In genomic region chr13:43558959-43559358, GRCm38 (mm10) we compare ENCODE assay signal across 8 mouse cellular contexts. TPM values are rescaled to one million over a fixed set of nuclear protein-coding genes. Genes with fewer than 3 reads are reported as not detected.
DNase-seq lines count a peak whose midpoint lies in the region; ATAC-seq and TF ChIP-seq lines count a peak whose summit lies in the region.

No protein-coding gene starts in this region.

- H3K9me3 ChIP-seq in forebrain, embryonic 16.5 days (ENCODE audit: control insufficient read depth, low read length) = no peaks in the 10 kb centered on the region
- H3K9me3 ChIP-seq in liver, embryonic 14.5 days (ENCODE audit: control insufficient read depth, low read length) = no peaks in the 10 kb centered on the region

- no peaks in the 10 kb centered on the region for H3K36me3 ChIP-seq in C2C12 (ENCODE audit: control insufficient read depth, insufficient read depth)
- H3K36me3 ChIP-seq in forebrain, embryonic 16.5 days (ENCODE audit: control insufficient read depth, insufficient read depth) = no peaks in the 10 kb centered on the region
- no peaks in the 10 kb centered on the region; the same call in 1 of the 2 replicates for H3K36me3 ChIP-seq in liver, embryonic 14.5 days (replicated peaks; ENCODE audit: control insufficient read depth, insufficient read depth, low read depth)

- WGBS in forebrain, embryonic 16.5 days = 23% methylated on average over 6 of the region's 6 CpGs
- 24% methylated on average over 6 of the region's 6 CpGs for WGBS in liver, embryonic 14.5 days (ENCODE audit: insufficient replicate concordance)

- no peak overlapping the region for H3ac ChIP-seq in C2C12 (ENCODE audit: control insufficient read depth, insufficient read length, low read depth)

- no peak for TF ChIP-seq CTCF in C2C12 (IDR thresholded peaks at IDR 0.05; ENCODE audit: control insufficient read depth, insufficient read depth, insufficient read length)
- no peak for TF ChIP-seq CTCF in liver, embryonic 14.5 days (IDR thresholded peaks at IDR 0.05; ENCODE audit: low read depth)

- TF ChIP-seq EP300 in liver, embryonic 14.5 days (IDR thresholded peaks at IDR 0.05; ENCODE audit: low read depth) = no peak

- intact Hi-C loops in heart, postnatal 36 days (cut with DNase I) = loop anchor here (2.0 to 5.0 kb wide), 2 partner anchors 78 to 377 kb away; partner anchors contain the start of gene Ranbp9

- peaks cover 11% of the 10 kb centered on the region for H3K4me1 ChIP-seq in forebrain, embryonic 16.5 days (replicated peaks; ENCODE audit: control insufficient read depth, insufficient read depth, low read length)
- H3K4me1 ChIP-seq in liver, embryonic 14.5 days (replicated peaks; ENCODE audit: control insufficient read depth in 2 of 2, insufficient read depth in 2 of 2, low read length in 1 of 2) = peaks cover 3 to 8% of the 10 kb centered on the region in 2 experiments; a peak in 3 of 4 replicates

- peak overlapping the region; percentile 40 for H3K4me3 ChIP-seq in C2C12 (ENCODE audit: insufficient read depth, poor library complexity, severe bottlenecking)
- peak overlapping the region; percentile 84 for H3K4me3 ChIP-seq in forebrain, embryonic 16.5 days (replicated peaks; ENCODE audit: low read length)
- H3K4me3 ChIP-seq in liver, embryonic 14.5 days (ENCODE audit: insufficient read depth in 1 of 2, low read depth in 2 of 2, low read length in 2 of 2) = peak overlapping the region in 1 of 2 experiments; percentile 71; a peak in 3 of 4 replicates

- no peak for ATAC-seq in forebrain, embryonic 16.5 days
- ATAC-seq in liver, embryonic 14.5 days (ENCODE audit: insufficient read depth) = no peak
- no peak for ATAC-seq in monocyte, adult 5-6 weeks (replicated peaks; ENCODE audit: insufficient number of reproducible peaks, low FRiP score, low TSS enrichment, poor library complexity, severe bottlenecking)

- H3K4me2 ChIP-seq in forebrain, embryonic 16.5 days (ENCODE audit: low read length) = peak overlapping the region; percentile 97
- H3K4me2 ChIP-seq in liver, embryonic 14.5 days (ENCODE audit: low read depth) = peak overlapping the region; percentile 81

- no peak overlapping the region for H3K9ac ChIP-seq in forebrain, embryonic 16.5 days (replicated peaks; ENCODE audit: low read depth, low read length)
- H3K9ac ChIP-seq in liver, embryonic 14.5 days (replicated peaks) = peak overlapping the region; percentile 70

- H3K79me2 ChIP-seq in C2C12 (ENCODE audit: control insufficient read depth, insufficient read depth) = peaks cover 21% of the 10 kb centered on the region

- peak; percentile 73 for DNase-seq in heart, adult 11 months
- DNase-seq in heart, postnatal 36 days = no peak
- no peak for DNase-seq in liver, embryonic 14.5 days (ENCODE audit: low read depth in 3 of 3, low spot score in 3 of 3)
- no peak for DNase-seq in thymus, postnatal 25 days
- no peak for DNase-seq in spleen, postnatal 14 days (ENCODE audit: low spot score in 2 of 2)

- H3K79me3 ChIP-seq in C2C12 (ENCODE audit: low read depth) = peaks cover 1% of the 10 kb centered on the region

- H3K27ac ChIP-seq in forebrain, embryonic 16.5 days (ENCODE audit: low read length) = no peak overlapping the region
- H3K27ac ChIP-seq in liver, embryonic 14.5 days = no peak overlapping the region

- H3K27me3 ChIP-seq in C2C12 (ENCODE audit: control insufficient read depth, insufficient read depth, insufficient read length) = no peaks in the 10 kb centered on the region
- no peaks in the 10 kb centered on the region for H3K27me3 ChIP-seq in forebrain, embryonic 16.5 days (replicated peaks; ENCODE audit: control insufficient read depth, insufficient read depth, low read length)
- no peaks in the 10 kb centered on the region; the same call in 1 of the 2 replicates for H3K27me3 ChIP-seq in liver, embryonic 14.5 days (ENCODE audit: control insufficient read depth, insufficient read depth, low read length)

TF ChIP-seq in C2C12, 6 proteins besides CTCF, POLR2A, EP300 and RAD21:
- TF ChIP-seq MYOD1 (IDR thresholded peaks at IDR 0.05; ENCODE audit: control insufficient read depth, insufficient read length, low read depth) (no peak), FOSL1 (IDR thresholded peaks at IDR 0.05; ENCODE audit: insufficient read depth, low read length, poor library complexity, severe bottlenecking) (no peak), MAX (IDR thresholded peaks at IDR 0.05) (no peak), MYOG (IDR thresholded peaks at IDR 0.05; ENCODE audit: control insufficient read depth, extremely low read depth, insufficient read length) (no peak), CEBPB (IDR thresholded peaks at IDR 0.05; ENCODE audit: low read depth) (no peak), USF1 (IDR thresholded peaks at IDR 0.05; ENCODE audit: low read depth) (no peak)

RNA-seq across cellular contexts. Expression of gene Mcur1, which starts 1.0 kb away (rescaled TPM):
- 10 to 100 TPM; 45.6 to 49.1 TPM for total RNA-seq in heart, postnatal 36 days (2021)
- polyA plus RNA-seq in C2C12 (2012; fragmentation: generic; extraction: Trizol) = 4.8 TPM
- 6.9 TPM in 2 replicates for polyA plus RNA-seq in forebrain, embryonic 16.5 days (2015; fragmentation: Nextera tagmentation; extraction: Ambion mirVana)
- polyA plus RNA-seq in liver, embryonic 14.5 days (2012; rRNA removed) = 2.8 and 4.0 TPM in 2 replicates
- 6.0 and 6.1 TPM in 2 replicates for polyA plus RNA-seq in liver, embryonic 14.5 days (2014; fragmentation: Nextera tagmentation; extraction: Ambion mirVana)
- 32.0 to 39.8 TPM (median 37.9 TPM) in 3 replicates for total RNA-seq in monocyte, adult 5-6 weeks (2017)

RNA-seq across cellular contexts. Expression of gene Rnf182, which starts 56.6 kb away (rescaled TPM):
- total RNA-seq in heart, postnatal 36 days (2021) = under 1 TPM in 1 of 2 experiments, not detected in 1; 0.28 TPM
- polyA plus RNA-seq in C2C12 (2012; fragmentation: generic; extraction: Trizol) = 0.01 TPM
- 51.6 and 56.0 TPM in 2 replicates for polyA plus RNA-seq in forebrain, embryonic 16.5 days (2015; fragmentation: Nextera tagmentation; extraction: Ambion mirVana)
- polyA plus RNA-seq in liver, embryonic 14.5 days (2012; rRNA removed) = 0.03 and 0.07 TPM in 2 replicates
- polyA plus RNA-seq in liver, embryonic 14.5 days (2014; fragmentation: Nextera tagmentation; extraction: Ambion mirVana) = 0.05 and 0.09 TPM in 2 replicates
- not detected in 3 replicates for total RNA-seq in monocyte, adult 5-6 weeks (2017)

Comparison
In these comparisons a context has a peak if more than half of its experiments do, and no peak if none do; other contexts are left out.
1. RNA of gene Rnf182, which starts 56.6 kb away (polyA plus RNA-seq): 51.6 to 56.0 TPM in forebrain, embryonic 16.5 days; 0.03 to 0.09 TPM in liver, embryonic 14.5 days and 0.01 TPM in C2C12 (single experiment); every median in the first group is over 10 times any median in the second.